Mouse (Mus musculus) megakaryocyte, embryonic 14.5 days (primary cell): Measurements from ENCODE around the gene Gpc1.

Experiments used
- FLI1 ChIP-seq: IDR thresholded peaks from 2 replicates; pipeline ENCODE4 v1.6.1; 2012; ENCODE audit warnings: low read length, inconsistent platforms, mixed read lengths
- GATA1 ChIP-seq: IDR thresholded peaks from 3 replicates; pipeline ENCODE4 v1.6.1; 2012; ENCODE audit warnings: mixed read lengths, low read length, inconsistent platforms, borderline replicate concordance

GRCm38 (mm10) chr1:92799653-92800052 is 31.8 kb upstream of the Gpc1 start:
- no peak for TF ChIP-seq GATA1
- no peak for TF ChIP-seq FLI1
